Mouse (Mus musculus): Measurements from ENCODE around the gene Gprc5c. TPM values are rescaled to one million over a fixed set of nuclear protein-coding genes. Genes with fewer than 3 reads are reported as not detected.

The Gprc5c gene
- total RNA-seq, 2 experiments from 2014 or later, result 31.2 to 47.0 TPM

DNA sequence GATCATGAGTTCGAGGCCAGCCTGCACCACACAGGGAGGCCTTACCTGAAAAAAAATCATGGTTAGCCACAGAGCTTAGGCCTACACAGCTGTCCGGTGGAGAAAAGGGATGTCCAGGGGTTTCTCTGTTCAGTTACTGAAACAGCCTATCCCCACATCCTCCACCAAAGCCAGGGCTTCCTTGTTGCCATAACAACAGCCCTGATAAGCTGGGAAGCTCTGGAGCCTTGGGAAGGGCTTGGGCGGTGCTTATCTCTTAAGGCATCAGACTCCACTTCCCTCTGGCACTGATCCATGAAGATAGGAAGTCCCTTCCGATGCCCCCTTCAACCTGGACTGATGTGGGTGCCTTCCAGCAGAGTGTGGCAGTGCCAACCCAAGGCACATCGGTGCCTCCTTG, 17.8 kb upstream of the Gprc5c start:
- no peak for DNase-seq

GRCm38 (mm10) chr11:114843818-114844463, 7.0 kb upstream of the Gprc5c start:
- peak; percentile 86 for DNase-seq

GRCm38 (mm10) chr11:114844464-114845220, 6.3 kb upstream of the Gprc5c start:
- no peak for DNase-seq

DNA sequence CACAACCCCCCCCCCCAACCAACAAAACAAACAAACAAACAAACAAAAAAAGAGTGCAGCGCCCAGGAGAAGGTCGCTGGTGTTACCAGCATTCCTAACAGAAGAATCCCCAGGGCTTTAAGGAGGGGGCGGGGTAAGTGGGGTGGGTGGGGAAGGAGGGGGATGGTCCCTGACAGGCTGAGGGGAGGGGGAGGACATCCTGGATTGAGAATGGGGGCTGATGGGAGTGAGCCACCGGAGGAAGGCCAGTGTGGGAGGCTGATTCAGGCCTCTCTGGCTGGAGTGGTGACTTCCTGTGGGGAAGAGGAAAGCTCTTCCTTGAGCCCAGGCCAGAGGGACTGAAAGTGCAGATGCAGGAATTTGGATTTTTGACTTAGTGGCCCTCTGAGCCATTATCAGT, 4.6 kb upstream of the Gprc5c start:
- DNase-seq, result no peak

GRCm38 (mm10) chr11:114847008-114847407, 3.9 kb upstream of the Gprc5c start:
- DNase-seq, result no peak

DNA sequence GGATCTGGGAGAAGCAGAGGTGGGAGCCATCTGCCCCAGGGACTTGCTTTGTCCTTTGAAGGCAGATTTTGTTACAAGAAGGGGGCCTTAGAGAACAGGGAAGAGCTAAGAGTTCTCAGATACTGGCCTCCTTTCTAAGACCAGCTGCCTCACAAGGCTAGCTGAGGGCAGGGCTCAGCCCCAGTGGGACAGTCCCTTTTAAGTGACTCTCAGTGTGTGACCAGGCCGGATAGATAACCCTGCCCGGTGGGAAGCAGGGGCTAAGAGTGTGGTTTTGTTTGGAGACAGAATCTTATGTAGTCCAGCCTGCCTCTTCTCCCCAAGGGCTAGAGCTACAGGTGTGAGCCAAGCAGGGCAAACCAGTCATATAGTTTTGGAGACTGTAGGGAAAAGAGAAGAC, 1.4 kb upstream of the Gprc5c start:
- DNase-seq, result no peak

DNA sequence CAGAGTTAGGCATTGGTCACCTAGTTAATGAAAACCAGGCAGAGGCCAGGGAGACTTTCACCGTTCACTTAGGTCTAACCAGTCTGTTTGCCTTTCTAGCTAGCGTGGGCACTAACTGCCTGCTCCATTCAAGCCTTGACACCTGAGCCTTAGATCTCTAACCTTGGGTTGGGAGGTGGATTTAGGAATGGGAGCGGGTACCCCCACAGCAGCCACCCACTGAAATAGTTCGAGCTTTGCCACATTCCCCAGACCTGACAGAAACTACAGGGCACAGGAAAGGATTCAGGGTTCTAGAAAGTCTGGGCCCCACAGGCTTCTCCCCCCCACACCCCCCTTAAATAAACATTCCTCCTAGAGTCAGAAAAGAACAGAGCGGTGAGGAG, 893 bp upstream of the Gprc5c start:
- no peak for DNase-seq

DNA sequence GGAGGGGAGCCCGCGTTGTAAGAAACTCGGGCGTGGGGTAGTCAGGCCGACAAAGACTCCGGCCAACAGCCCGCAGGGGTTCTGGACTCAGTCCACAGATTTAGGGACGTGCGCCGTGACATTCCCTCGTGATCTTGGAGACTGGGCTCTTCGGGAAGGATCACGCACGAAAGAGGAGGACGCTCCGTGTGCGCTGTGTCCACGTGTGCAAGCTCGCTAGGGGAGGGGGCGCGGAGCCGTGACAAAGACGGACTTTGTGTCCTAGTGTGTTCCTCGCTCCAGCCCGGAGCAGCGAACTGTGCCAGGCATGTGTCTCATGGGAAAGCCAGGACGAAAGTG, 286 bp downstream of the Gprc5c start:
- DNase-seq, result peak; percentile 27

DNA sequence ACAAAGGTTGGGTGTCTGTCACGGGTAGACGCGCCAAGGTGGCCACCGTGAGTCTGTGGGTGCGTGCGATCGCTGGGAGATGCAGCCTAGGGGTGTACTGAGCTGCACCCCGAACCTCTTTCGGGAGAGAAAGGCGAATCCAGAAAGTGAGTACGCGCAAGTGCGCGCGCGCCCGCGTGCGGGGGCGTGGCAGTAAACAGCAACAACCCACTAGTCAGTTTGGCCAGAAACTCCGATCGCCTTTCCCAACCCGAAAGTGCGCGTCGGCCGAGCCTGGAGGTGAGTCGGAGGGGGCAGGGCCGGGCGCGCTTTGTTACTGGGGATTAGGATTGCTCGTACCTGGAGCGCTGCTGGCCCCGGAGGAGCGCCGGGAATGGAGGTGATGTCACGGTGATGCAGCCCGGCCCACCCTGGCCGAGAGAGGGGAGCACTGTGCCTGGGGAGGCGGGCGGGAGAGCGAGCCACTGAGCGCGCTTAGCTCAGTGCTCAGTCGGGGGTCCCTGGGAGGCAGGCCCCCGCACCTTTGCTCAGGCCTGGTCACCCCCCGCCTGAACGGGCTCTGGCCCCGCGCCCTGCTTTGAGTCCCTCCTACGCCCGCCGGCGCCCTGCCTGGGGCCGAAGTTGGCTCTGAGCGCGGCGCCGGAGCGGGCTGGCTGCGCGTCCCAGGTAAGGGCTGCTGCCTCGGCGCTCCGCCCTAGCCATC, 807 bp downstream of the Gprc5c start:
- DNase-seq, result peak; percentile 55

- no peak for DNase-seq
Measured at GRCm38 (mm10) chr11:114852311-114853173, 1.6 kb downstream of the Gprc5c start.

DNA sequence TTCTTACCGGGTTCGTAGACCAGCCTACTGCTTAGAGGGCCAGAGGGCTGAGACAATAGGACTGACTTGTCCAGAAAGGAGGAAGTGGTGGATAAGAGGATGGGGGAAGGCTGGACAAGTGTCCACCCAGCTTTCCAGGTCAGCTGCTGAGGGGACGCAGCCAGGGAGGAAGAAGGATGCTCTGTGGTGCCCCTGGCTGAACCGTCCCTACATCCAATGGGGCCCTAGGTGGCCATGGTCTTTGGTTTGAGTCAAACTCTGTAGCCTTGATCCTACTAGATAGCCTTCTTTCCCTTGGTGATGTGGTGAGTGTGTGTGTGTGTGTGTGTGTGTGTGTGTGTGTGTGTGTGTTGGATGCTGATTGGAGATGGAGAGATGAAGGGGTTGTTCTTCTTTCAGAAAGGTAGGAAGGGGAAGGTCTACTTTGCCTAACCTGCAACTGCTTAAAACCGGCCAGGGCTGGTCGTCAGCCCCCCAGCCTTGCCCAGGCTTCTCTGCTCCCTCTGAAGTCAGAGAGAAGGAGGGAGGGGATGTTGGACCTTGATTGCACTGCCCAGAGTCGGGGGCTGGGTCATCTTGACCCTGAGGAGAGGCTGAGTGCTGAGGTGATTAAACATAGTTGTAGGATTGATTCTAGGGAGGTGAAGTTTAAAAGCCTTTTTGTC, 2.4 kb downstream of the Gprc5c start:
- no peak for DNase-seq

- DNase-seq, result no peak
Measured at GRCm38 (mm10) chr11:114854581-114854980, 3.6 kb downstream of the Gprc5c start.

DNA sequence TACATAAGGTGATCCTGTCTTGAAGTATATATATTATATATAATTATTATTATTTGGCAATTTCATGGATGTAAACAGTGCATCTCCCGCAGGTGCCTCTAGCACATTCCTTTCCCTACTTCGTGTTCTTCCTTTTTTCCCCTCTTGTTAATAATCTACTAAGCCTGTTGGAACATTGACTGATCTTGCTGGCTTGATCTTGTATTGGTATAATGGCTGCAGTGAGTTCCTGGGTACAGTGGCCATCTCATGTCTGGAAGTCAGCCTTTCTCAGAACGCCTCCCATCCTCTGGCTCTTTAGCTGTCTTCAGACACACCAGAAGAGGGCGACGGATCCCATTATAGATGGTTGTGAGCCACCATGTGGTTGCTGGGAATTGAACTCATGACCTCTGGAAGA, 5.2 kb downstream of the Gprc5c start:
- DNase-seq, result no peak

- no peak for DNase-seq
Measured at GRCm38 (mm10) chr11:114858641-114859040, 7.7 kb downstream of the Gprc5c start.

DNA sequence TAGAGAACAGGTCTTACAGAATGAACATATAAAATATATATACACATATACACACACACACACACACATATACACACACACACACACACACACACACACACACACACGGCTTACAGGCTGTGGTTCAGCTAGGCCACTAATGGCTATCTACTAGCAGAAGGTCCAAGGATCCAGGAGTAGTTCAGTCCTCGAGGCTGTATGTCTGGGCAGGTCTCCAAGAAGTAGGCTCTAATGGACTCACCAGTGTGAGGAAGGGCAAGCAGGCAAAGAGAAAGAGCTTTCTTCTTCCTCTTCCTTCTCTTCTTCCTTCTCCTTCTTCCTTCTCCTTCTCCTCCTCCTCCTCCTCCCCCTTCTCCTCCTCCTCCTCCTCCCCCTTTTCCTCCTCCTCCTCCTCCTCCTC, 10.1 kb downstream of the Gprc5c start:
- DNase-seq, result no peak

GRCm38 (mm10) chr11:114862687-114863086, 11.7 kb downstream of the Gprc5c start:
- DNase-seq, result no peak

DNA sequence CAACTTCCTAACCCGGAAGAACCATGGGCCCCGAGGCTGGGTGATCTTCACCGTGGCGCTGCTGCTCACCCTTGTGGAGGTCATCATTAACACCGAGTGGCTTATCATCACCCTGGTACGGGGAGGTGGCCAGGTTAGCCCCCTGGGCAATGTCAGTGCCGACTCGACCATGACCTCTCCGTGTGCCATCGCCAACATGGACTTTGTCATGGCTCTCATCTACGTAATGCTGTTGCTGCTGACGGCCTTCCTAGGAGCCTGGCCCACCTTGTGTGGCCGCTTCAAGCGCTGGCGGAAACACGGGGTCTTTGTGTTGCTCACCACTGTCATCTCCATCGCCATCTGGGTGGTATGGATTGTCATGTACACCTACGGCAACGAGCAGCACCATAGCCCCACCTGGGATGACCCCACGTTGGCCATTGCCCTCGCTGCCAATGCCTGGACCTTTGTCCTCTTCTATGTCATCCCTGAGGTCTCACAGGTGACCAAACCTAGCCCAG, 13.0 kb downstream of the Gprc5c start:
- no peak for DNase-seq

DNA sequence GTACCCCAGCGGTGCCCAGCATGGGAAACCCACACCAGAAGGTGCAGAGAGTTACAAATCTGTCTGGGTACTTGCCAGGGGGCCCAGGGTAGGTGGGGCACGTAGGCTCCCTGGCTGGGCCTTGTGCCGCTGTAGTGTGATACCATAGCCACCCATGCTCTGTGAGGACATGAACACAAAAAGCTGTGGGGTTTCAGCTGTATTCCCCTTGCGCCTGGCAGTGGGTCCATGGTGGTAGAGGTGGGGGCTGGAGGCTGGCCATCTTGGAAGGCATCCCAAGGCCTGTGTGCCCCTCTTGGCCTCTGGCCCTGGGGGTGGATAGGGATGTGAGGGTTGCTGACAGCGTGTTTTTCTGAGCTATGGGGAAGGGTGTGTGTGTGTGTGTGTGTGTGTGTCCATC, 15.0 kb downstream of the Gprc5c start:
- peak; percentile 34 for DNase-seq

DNA sequence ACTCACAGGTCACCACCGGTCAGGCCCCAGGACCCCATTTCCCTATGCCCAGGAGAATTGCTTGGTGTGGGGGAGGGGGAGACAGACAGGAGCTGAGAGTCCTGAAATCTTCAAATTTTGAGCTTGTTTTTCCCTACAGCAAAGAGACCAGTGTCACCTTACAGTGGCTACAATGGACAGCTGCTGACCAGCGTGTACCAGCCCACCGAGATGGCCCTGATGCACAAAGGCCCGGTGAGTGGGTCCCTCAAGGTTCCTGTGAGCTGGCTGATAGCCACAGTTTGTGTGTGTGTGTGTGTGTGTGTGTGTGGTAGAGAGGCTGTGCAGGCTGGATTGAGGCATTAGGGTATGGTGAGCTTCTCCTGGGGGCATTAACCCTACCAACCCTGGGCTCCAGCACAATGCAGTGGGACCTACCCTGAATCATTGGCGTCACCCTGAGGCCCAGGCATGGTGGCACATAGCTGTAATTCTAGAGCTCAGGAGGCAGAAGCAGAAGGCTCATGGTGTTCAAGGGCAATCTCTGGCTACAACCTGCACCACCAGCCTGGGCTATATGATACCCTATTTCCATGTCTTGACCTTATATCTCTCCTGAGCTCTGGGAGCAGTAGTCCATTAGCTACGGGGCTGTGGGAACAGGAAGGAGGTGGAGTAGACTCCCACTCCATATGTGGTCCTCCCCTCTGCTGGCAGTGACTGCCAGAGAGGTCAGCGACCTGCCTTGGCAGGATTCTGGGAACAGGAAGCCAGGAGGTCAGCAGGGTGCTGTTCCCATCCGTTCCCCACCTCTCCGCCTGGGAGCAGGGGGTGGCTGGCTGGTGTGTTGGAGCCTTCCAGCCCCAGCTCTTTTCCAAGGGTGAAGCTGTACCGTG, 15.8 kb downstream of the Gprc5c start:
- peak; percentile 82 for DNase-seq

GRCm38 (mm10) chr11:114867361-114868235, 16.6 kb downstream of the Gprc5c start:
- DNase-seq, result no peak

Measured in gastrocnemius, postnatal 25 days (tissue).